Mouse (Mus musculus) activated CD4-positive, CD25-positive, alpha-beta regulatory T cell (primary cell): ENCODE results near the gene Npdc1. TPM values are rescaled to one million over a fixed set of nuclear protein-coding genes. Genes with fewer than 3 reads are reported as not detected.

Source experiments
- polyA plus RNA-seq, 2 experiments: library from polyadenylated mRNA; unstranded; fragments of 100-300 nt; shearing (Covaris generic); gene quantifications; one replicate each; pipeline ENCODE4 v1.2.1; 2017

Npdc1 gene
- polyA plus RNA-seq: 1 to 10 TPM; 1.1 to 4.0 TPM

DNA sequence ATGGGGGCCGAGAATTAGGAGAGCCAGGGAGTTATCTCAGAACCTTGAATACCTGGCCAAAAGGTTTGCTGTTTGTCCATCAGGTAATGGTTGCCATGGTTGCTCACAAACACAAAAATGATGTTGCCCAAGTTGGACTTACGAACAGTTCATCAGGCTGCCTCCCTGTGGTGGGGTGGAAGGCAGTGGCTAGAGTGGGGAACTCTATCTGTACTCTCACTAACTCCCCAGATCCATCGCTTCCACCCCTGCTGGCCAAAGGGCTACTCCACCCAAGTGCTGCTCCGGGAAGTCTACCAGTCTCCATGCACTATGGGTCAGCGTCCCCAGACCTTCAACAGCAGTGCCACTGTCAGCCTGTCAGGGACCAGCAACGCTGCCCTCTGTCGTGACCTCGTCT is at the start of gene Npdc1:
Npdc1 (plus strand) TSS at position 301 of the 400 bp plus-strand sequence.

DNA sequence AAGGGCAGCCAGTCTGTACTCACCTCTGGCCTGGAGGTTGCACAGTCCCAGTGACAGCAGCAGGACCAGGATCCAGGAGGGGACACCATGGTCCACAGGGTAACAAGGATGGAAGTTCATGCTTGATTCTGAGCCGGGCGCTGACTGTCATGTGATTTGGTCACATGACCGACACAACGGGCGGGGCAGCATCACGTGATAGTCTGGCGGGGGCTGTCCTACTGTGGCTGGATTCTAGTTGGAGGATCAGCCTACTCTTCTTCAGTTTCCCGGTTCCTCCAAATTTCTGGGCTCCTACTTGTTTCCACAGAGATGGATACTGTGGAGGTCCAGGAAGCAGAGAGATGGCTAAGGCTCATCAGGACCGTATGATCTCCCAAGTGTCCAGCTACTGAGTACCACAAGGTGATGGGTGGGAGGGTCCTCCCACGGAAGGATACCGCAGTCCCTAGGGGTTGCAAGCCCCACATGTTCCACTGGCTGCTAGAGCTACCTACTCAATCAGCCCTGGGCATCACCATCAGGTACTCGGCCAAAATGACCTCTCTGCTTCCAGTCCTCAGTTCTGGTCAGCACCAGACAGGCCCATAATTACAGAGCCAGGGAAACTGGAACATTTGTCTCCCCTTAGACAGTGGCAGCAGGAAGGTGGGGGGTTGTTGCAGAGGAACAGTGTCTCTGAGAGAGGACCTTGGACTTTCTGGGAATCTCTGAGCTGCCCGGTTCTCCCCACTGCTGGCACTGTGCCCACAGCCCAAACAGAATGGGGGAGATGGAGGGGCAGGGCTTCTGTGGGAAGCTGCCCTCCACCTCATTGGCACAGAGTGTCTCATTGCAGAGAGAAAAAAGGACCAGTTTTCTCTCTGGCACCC is 42.7 kb upstream of the Npdc1 start, which contains the start of gene Dpp7:
Dpp7 (minus strand) TSS at position 152 of the 872 bp plus-strand sequence.

DNA sequence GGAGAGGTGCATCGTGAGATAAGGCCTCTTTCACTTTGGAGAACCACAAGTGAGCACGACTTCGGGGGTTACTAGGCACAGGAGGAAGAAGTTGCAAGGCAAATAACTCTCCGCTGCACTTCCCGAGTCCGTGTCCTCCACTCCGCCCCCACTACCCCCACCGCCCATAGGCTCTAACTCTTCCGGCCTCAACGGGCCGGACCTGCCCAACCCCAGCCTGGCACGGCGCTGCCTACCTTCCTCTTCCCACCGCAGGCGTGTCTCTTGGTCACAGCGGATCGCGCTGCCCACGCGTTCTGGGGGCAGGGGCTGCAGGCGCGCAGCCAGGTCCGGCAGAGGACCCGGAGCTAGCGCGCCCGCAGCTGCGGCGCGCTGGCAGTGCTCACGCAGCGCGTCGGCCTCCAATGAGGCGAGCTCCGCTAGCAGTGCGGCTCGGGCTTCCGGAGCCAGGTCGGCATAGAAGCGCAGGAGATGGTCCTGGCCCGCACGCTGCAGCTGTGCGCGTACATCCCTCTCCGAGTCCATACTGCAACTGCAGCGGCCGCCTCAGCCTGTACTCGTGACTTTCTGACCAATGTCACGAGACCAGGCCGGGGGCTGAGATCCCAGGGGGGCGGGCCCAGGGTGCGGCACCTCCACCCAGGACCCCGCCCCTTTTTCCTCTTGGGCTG is 33.9 kb upstream of the Npdc1 start, which contains the start of gene Uap1l1:
Uap1l1 (minus strand) TSS at position 592 of the 671 bp plus-strand sequence.

DNA sequence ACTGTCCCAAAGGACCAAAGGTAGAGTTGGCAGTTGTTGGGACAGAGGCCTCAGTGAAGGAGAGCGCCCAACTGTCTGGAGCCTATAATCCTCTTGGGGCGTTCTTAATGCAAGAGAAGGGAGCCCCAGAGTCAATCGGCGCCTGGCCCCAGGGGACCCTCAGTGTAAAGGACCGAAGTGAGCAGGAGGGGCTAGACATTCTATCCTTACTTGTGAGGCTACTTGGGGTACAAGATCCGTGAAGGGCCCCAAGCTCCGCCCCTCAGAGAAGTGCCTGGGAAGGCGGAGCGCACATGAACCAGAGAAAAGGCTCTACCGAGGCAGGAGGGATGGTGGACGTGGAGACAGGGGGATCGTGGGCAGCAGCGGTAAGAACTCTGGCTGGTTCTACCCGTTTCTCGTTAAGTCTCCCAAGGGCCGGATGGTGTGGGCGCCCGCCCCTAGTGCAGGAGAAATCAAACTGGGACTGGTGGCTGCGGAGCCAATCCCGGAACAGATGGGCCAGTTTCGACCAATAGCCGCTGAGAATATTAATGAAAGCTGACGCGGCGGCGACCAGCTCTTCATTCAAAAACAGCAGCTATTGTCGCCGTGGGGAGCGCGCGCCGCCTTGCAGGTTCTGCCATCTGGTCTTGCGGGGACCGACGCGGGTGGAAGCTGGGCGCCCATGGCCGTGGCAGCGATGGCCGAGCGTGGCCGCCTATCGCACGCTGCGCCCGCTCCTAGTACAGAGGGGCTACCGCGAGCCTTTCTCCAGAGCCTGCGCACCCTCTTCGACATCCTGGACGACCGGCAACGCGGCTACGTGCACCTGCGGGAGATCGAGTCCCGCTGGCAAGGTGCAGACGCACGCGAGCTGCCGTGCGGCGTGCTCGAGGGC is 27.1 kb upstream of the Npdc1 start, which contains the start of gene Sapcd2:
Sapcd2 (plus strand) TSS at position 558 of the 880 bp plus-strand sequence.

DNA sequence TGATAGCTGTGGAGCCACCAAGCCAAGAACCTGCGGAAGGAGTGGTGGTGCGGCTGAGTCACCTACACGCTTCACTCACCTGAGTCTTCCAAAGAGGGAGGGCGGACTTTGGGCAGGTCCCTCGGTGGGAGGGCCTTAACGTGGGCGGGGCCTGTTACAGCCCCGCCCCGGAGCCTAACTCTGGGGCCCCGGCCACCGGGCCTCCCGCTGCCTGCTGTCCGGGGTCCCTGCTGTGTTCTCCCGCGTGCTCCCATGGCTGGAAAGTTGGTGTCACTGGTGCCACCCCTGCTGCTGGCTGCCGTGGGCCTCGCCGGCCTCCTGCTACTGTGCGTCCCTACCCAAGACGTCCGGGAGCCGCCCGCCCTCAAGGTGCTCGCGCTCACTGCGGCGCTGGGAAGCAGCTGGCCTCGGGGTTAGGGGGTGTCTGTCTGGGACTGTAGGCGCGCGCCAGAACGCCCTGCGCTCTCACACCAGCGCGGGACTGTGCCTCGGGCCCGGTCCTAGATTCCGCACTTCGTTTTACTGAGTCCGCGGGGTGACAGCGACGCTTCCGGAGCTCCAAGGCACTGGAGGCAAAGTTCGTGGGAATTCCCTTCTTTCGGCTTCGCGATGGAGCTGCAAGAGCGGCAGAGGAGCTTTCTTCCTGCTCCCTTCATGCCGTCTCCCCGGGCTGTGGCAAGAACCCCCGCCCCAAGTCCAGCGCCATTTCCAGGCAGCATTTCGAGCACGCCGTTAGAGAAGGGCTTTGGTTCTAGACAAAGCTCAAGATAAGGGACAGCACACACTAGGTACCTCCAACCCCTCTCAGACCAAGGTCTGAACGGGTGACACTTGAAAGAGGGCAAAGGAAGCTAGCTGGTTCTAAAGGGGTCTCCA is 3.2 kb upstream of the Npdc1 start, which contains the start of gene Entpd2:
Entpd2 (plus strand) TSS at position 154 of the 876 bp plus-strand sequence.

GRCm38 (mm10) chr2:25422587-25423410 is 23.6 kb downstream of the Npdc1 start, which contains the start of gene Fut7:
Gene Fut7, plus strand, starts transcription at chr2:25423267.

GRCm38 (mm10) chr2:25428442-25429236 is 29.5 kb downstream of the Npdc1 start, which contains the start of gene Abca2:
Gene Abca2, plus strand, starts transcription at chr2:25428703.

GRCm38 (mm10) chr2:25456205-25456953 is 57.2 kb downstream of the Npdc1 start, which contains the start of gene Clic3:
Gene Clic3, plus strand, starts transcription at chr2:25456838.

Other genes starting within 250 kb of the Npdc1 start
- 1 to 10 TPM; 3.6 to 4.7 TPM for gene Nrarp, start 218.6 kb upstream of the Npdc1 start, polyA plus RNA-seq
- gene Tor4a, start 202.5 kb upstream of the Npdc1 start, polyA plus RNA-seq: 100 to 1,000 TPM in 1 of 2 experiments, 10 to 100 TPM in 1; 82.2 to 121 TPM
- 100 to 1,000 TPM; 104 to 121 TPM for gene Nelfb, start 187.9 kb upstream of the Npdc1 start, polyA plus RNA-seq
- not detected for gene Stpg3, start 184.7 kb upstream of the Npdc1 start, polyA plus RNA-seq
- under 1 TPM in 1 of 2 experiments, not detected in 1; 0.44 TPM for gene Fam166a, start 180.6 kb upstream of the Npdc1 start, polyA plus RNA-seq
- gene Tubb4b, start 174.6 kb upstream of the Npdc1 start, polyA plus RNA-seq: 100 to 1,000 TPM; 153 to 167 TPM
- gene Slc34a3, start 165.0 kb upstream of the Npdc1 start, polyA plus RNA-seq: under 1 TPM in 1 of 2 experiments, not detected in 1; 0.07 TPM
- under 1 TPM in 1 of 2 experiments, not detected in 1; 0.14 TPM for gene Rnf224, start 162.6 kb upstream of the Npdc1 start, polyA plus RNA-seq
- 1 to 10 TPM; 1.2 to 4.3 TPM for gene Rnf208, start 157.1 kb upstream of the Npdc1 start, polyA plus RNA-seq
- gene Cysrt1, start 156.9 kb upstream of the Npdc1 start, polyA plus RNA-seq: not detected
- gene AL732309.1, start 152.5 kb upstream of the Npdc1 start, polyA plus RNA-seq: 1 to 10 TPM; 2.1 to 9.4 TPM
- 10 to 100 TPM; 31.0 to 41.1 TPM for gene Tmem203, start 143.9 kb upstream of the Npdc1 start, polyA plus RNA-seq
- 10 to 100 TPM; 10.9 to 12.4 TPM for gene Tprn, start 136.7 kb upstream of the Npdc1 start, polyA plus RNA-seq
- 100 to 1,000 TPM; 140 TPM for gene Ssna1, start 126.9 kb upstream of the Npdc1 start, polyA plus RNA-seq
- gene Anapc2, start 126.9 kb upstream of the Npdc1 start, polyA plus RNA-seq: 10 to 100 TPM; 78.1 to 84.1 TPM
- gene Tmem210, start 111.2 kb upstream of the Npdc1 start, polyA plus RNA-seq: not detected
- not detected for gene Lrrc26, start 109.4 kb upstream of the Npdc1 start, polyA plus RNA-seq
- gene Grin1, start 80.2 kb upstream of the Npdc1 start, polyA plus RNA-seq: under 1 TPM; 0.10 to 0.39 TPM
- gene Man1b1, start 67.0 kb upstream of the Npdc1 start, polyA plus RNA-seq: 10 to 100 TPM; 17.2 to 17.6 TPM
- gene Dpp7, start 43.0 kb upstream of the Npdc1 start, polyA plus RNA-seq: 10 to 100 TPM; 13.0 to 16.1 TPM
- 10 to 100 TPM; 50.7 to 71.9 TPM for gene Uap1l1, start 33.7 kb upstream of the Npdc1 start, polyA plus RNA-seq
- gene Sapcd2, start 27.0 kb upstream of the Npdc1 start, polyA plus RNA-seq: 1 to 10 TPM; 4.3 to 6.6 TPM
- under 1 TPM in 1 of 2 experiments, not detected in 1; 0.17 TPM for gene Entpd2, start 3.5 kb upstream of the Npdc1 start, polyA plus RNA-seq
- 10 to 100 TPM; 13.1 to 35.9 TPM for gene Fut7, start 23.9 kb downstream of the Npdc1 start, polyA plus RNA-seq
- 10 to 100 TPM; 20.5 to 67.6 TPM for gene Abca2, start 29.4 kb downstream of the Npdc1 start, polyA plus RNA-seq
- gene Clic3, start 57.5 kb downstream of the Npdc1 start, polyA plus RNA-seq: 1 to 10 TPM; 1.1 to 2.4 TPM
- gene Paxx, start 61.7 kb downstream of the Npdc1 start, polyA plus RNA-seq: 100 to 1,000 TPM in 1 of 2 experiments, 10 to 100 TPM in 1; 95.9 to 106 TPM
- under 1 TPM in 1 of 2 experiments, not detected in 1; 0.63 TPM for gene Ptgds, start 70.7 kb downstream of the Npdc1 start, polyA plus RNA-seq
- gene Lcn12, start 94.6 kb downstream of the Npdc1 start, polyA plus RNA-seq: not detected
- gene Fbxw5, start 101.4 kb downstream of the Npdc1 start, polyA plus RNA-seq: 10 to 100 TPM; 64.4 to 86.7 TPM
- 1 to 10 TPM; 5.9 to 6.1 TPM for gene C8g, start 102.4 kb downstream of the Npdc1 start, polyA plus RNA-seq
- gene Traf2, start 147.6 kb downstream of the Npdc1 start, polyA plus RNA-seq: 10 to 100 TPM; 52.5 to 80.6 TPM
- gene Edf1, start 158.5 kb downstream of the Npdc1 start, polyA plus RNA-seq: 100 to 1,000 TPM; 327 to 440 TPM
- 1 to 10 TPM; 1.2 to 1.8 TPM for gene Mamdc4, start 175.5 kb downstream of the Npdc1 start, polyA plus RNA-seq
- 10 to 100 TPM; 51.3 to 89.9 TPM for gene Phpt1, start 175.9 kb downstream of the Npdc1 start, polyA plus RNA-seq
- under 1 TPM; 0.58 to 0.69 TPM for gene Ajm1, start 182.4 kb downstream of the Npdc1 start, polyA plus RNA-seq
- 10 to 100 TPM; 30.8 to 31.8 TPM for gene Rabl6, start 209.2 kb downstream of the Npdc1 start, polyA plus RNA-seq
- not detected for gene Ccdc183, start 218.3 kb downstream of the Npdc1 start, polyA plus RNA-seq
- 1 to 10 TPM; 1.2 to 4.9 TPM for gene Tmem141, start 222.7 kb downstream of the Npdc1 start, polyA plus RNA-seq
- 1 to 10 TPM; 4.7 to 8.3 TPM for gene Fcna, start 228.7 kb downstream of the Npdc1 start, polyA plus RNA-seq